Mouse (Mus musculus) liver, adult 2 months (tissue): ENCODE measurements around the gene Acaa1a. TPM values are rescaled to one million over a fixed set of nuclear protein-coding genes. Genes with fewer than 3 reads are reported as not detected.

Experiments used
- DNase-seq: peaks from one replicate; pipeline ENCODE4 v3.0.0-alpha.2; 2011; ENCODE audit warnings: low read depth, low spot score; ENCODE audit errors: extremely low read depth
- H3K27ac ChIP-seq: fragments of 200-500 bp; replicated peaks from 2 replicates; pipeline ENCODE4 v1.5.1; 2012; ENCODE audit warnings: low read depth, mild to moderate bottlenecking, control low read depth, inconsistent platforms, low read length; ENCODE audit not compliant: insufficient read depth
- H3K27me3 ChIP-seq: fragments of 200-500 bp; 2 replicates; pipeline ENCODE4 v1.6.1; 2012; ENCODE audit warnings: mild to moderate bottlenecking, moderate library complexity, low read length, inconsistent platforms; ENCODE audit not compliant: control insufficient read depth, insufficient read depth
- H3K36me3 ChIP-seq: fragments of 200-500 bp; 2 replicates; pipeline ENCODE4 v1.6.1; 2012; ENCODE audit warnings: low read length, inconsistent platforms; ENCODE audit not compliant: control insufficient read depth, insufficient read depth
- H3K4me1 ChIP-seq: fragments of 200-500 bp; 2 replicates; pipeline ENCODE4 v1.6.1; 2011; ENCODE audit warnings: low read length; ENCODE audit not compliant: control insufficient read depth, insufficient read depth
- H3K4me3 ChIP-seq: fragments of 200-500 bp; 2 replicates; pipeline ENCODE4 v1.5.1; 2011; ENCODE audit warnings: low read depth, mild to moderate bottlenecking, control low read depth, low read length, moderate library complexity; ENCODE audit not compliant: insufficient read depth
- H3K79me2 ChIP-seq: fragments of 200-500 bp; 2 replicates; pipeline ENCODE4 v1.6.1; 2012; ENCODE audit warnings: inconsistent platforms, mild to moderate bottlenecking, low read length, moderate library complexity; ENCODE audit not compliant: control insufficient read depth, insufficient read depth
- H3K9ac ChIP-seq: fragments of 200-500 bp; 2 replicates; pipeline ENCODE4 v1.6.1; 2012; ENCODE audit warnings: low read depth, mild to moderate bottlenecking, control low read depth, inconsistent platforms, low read length
- CTCF ChIP-seq: fragments of 200-500 bp; IDR thresholded peaks from 2 replicates; pipeline ENCODE4 v1.5.1; 2011; ENCODE audit warnings: low read depth, low read length, control low read depth
- POLR2A ChIP-seq: fragments of 200-500 bp; IDR thresholded peaks from 2 replicates; pipeline ENCODE4 v1.6.1; 2011; ENCODE audit warnings: low read length, control low read depth; ENCODE audit not compliant: insufficient read depth; ENCODE audit errors: extremely low read depth
- WGBS: fragments of 180-500 bp; shearing (Covaris S2); methylation state at CpG from one replicate; pipeline ENCODE4 v1.1.7; 2018; 5-methylcytosine and 5-hydroxymethylcytosine counted together
- polyA plus RNA-seq: library from polyadenylated mRNA; depleted of rRNA; stranded (reverse); fragments of >200 nt; gene quantifications from 2 replicates; pipeline ENCODE4 v1.2.3, GENCODE M21; 2012
- total RNA-seq: library from RNA; depleted of rRNA; stranded (reverse); fragments of >200 nt; gene quantifications from 2 replicates; pipeline ENCODE4 v1.2.3, GENCODE M21; 2014

Gene Acaa1a
- total and polyA plus RNA-seq, 2 experiments: 170 to 280 TPM

DNA sequence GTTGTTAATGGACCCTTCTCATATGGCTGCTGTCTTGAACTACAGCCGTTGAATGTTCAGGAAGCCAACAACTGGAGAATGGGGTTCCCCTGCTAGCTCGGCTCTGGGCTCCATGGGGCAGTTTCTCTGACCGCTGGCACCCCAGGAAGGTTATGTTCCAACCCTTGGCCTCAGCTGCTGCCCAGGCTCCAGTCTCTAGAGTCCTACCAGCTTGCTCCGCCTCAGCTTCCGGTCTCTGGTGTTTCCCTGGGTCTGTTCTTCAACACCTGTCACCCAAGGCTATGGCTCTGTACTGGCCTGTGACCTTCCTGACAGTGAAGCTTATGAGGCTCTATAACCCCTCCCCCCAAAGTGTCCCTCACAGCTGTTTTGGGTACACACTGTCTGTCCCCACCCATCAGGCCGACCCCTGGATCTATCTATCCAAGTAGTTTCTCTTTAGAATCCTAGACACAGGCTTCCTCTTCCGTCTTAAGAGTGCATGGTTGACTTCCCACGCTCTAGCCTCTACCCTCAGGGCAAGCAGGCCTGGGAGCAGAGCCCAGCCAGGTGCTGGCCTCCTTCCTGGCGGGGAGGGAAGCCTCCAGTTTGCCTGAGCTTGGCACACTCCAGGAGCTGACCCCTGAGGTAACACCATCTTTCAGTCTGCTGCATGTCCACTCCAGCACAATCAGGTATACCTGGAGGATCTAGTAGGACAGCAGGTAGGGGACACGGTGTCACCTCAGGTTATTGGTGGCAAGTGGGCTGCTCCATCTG lies 11.7 kb downstream of the Acaa1a start:
- no peak overlapping the region for H3K9ac ChIP-seq
- WGBS: 66% methylated on average over 10 of the region's 10 CpGs
- H3K4me3 ChIP-seq: no peak overlapping the region
- no peaks in the 10 kb centered on the region for H3K79me2 ChIP-seq
- H3K4me1 ChIP-seq: peaks cover 3% of the 10 kb centered on the region
- peaks cover 23% of the 10 kb centered on the region for H3K36me3 ChIP-seq
- H3K27me3 ChIP-seq: no peaks in the 10 kb centered on the region
- TF ChIP-seq CTCF: no peak
- no peak for TF ChIP-seq POLR2A
- no peak for DNase-seq
- peak overlapping the region; percentile 11; the same call in 1 of the 2 replicates for H3K27ac ChIP-seq

DNA sequence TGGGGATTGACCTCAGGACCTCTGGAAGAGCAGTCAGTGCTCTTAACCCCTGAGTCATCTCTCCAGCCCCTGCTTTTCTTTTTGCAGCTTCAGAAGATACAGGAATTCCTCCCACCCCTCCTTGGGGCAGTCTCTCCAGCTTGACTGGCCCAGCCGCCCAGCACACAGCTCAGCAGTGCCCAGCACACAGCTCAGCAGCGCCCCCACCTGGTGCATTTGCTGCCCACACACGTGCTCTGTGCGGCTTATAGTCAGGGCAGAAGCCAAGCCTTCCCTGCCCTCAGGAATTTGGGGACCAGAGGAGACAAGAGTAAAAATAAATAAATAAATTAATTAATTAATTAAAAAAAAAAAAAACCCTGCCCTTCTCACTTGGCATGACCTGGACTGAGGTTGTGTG lies 12.6 kb downstream of the Acaa1a start:
- Histone ChIP-seq H3K4me3 (no peak overlapping the region), H3K27me3 (no peaks in the 10 kb centered on the region), H3K79me2 (no peaks in the 10 kb centered on the region), H3K36me3 (peaks cover 17% of the 10 kb centered on the region; the same call in 1 of the 2 replicates), H3K27ac (no peak overlapping the region), H3K9ac (no peak overlapping the region), H3K4me1 (peaks cover 3% of the 10 kb centered on the region)
- peak; percentile 54 for DNase-seq
- WGBS: 14% methylated on average over 4 of the region's 4 CpGs
- TF ChIP-seq POLR2A (no peak), CTCF (peak; percentile 95)

DNA sequence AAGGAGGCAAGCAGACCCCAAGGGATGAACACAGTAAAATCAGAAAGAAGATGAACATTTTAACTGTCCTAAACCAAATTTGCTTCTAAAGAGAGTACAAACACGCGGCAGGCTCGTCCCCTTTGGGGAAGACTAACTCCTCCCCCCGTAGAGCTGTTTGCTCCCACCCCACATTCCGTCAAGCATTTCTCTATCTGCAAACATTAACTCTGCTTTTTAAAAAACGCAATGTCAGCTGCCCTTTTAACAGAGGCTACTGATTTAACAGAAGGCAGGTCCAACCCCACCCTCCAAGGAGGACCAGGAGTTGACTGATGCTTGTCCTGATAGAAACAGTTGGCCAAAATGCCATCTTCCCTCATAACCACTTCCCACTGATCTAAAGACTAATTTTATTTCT lies 14.4 kb downstream of the Acaa1a start:
- Histone ChIP-seq H3K36me3 (peaks cover 5% of the 10 kb centered on the region; the same call in 1 of the 2 replicates), H3K4me1 (peaks cover 3% of the 10 kb centered on the region), H3K4me3 (no peak overlapping the region), H3K9ac (no peak overlapping the region), H3K27ac (no peak overlapping the region), H3K27me3 (no peaks in the 10 kb centered on the region), H3K79me2 (peaks cover 3% of the 10 kb centered on the region; the same call in 1 of the 2 replicates)
- whole genome bisulfite sequencing: 28% methylated on average over 6 of the region's 6 CpGs
- TF ChIP-seq CTCF (no peak), POLR2A (no peak)
- peak; percentile 58 for DNase-seq

DNA sequence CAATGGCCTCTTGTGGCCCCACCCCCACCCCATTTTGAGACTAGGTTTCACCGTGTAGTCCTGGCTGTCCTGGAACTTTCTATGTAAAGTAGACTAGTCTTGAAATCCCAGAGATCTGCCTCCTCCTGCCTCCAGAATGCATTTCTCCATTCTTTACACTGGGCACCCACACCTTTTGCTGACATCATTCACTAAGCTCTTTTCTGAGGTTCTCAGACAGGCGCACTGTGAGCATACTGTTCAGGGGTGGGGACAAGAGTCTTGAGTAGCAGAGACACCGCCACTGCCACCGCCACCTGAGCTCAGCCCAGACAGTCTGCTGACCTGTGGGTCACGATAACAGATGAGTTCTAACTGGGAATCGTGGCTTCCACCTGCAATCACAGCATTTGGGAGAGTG lies 16.5 kb downstream of the Acaa1a start:
- Histone ChIP-seq H3K36me3 (peaks cover 16% of the 10 kb centered on the region; the same call in 1 of the 2 replicates), H3K4me3 (no peak overlapping the region), H3K27ac (no peak overlapping the region), H3K27me3 (no peaks in the 10 kb centered on the region), H3K9ac (no peak overlapping the region), H3K4me1 (no peaks in the 10 kb centered on the region), H3K79me2 (peaks cover 15% of the 10 kb centered on the region; the same call in 1 of the 2 replicates)
- DNase-seq: no peak
- 78% methylated on average over 6 of the region's 6 CpGs for WGBS
- TF ChIP-seq POLR2A: no peak
- no peak for TF ChIP-seq CTCF

DNA sequence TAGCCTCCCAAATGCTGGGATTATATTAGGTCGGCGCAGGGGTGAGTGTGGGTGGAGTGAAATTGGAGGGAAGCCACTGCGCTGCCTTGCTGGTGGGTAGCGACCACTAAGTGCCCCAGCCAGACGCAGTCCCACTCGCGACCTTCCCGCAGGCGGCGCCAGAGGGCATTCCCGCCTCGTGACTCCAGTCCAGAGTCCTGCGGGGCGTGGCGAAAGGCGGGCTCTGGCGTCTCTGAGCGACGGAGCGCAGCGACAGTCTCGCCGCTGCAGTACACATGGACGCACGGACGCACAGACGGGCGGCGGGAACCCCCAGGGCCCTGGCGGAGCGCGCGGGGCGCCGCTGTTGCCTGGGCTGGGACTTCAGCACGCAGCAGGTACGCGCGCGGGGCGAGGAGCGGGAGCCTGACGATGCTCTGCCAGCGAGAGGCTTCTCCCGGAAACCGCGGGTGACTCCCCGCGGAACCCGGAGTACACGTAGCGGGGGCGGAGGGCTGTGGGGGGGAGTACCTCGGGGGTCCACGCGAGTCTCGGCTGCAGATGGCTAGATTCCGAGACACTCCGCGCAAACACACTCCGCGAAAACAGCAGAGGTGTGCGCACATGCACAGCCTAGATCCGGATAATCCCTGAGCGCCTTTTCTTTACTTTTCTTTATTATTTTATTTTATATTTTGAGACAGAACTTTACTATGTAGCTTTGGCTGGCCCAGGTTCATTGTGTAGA lies 18.0 kb downstream of the Acaa1a start, which contains the start of gene Xylb:
Gene Xylb, plus strand, starts transcription at position 51 of the 727 bp plus-strand sequence.
- H3K9ac ChIP-seq: peak within 1 kb of the TSS; percentile 92
- peak; percentile 72 for DNase-seq

More for the DNA sequence above, 18.0 kb downstream of the Acaa1a start, which contains the start of gene Xylb:
- Histone ChIP-seq H3K4me1 (no peaks in the 10 kb centered on the region), H3K27me3 (no peaks in the 10 kb centered on the region), H3K27ac (peak within 1 kb of the TSS; percentile 80), H3K79me2 (peaks cover 16% of the 10 kb centered on the region; the same call in 1 of the 2 replicates), H3K4me3 (peak within 1 kb of the TSS; percentile 68), H3K36me3 (peaks cover 29% of the 10 kb centered on the region; the same call in 1 of the 2 replicates)
- TF ChIP-seq CTCF (peak; percentile 90), POLR2A (peak; percentile 93)
- 2% methylated on average over 65 of the region's 65 CpGs for WGBS
